Mouse (Mus musculus): ENCODE results near the gene Pdpr. TPM values are rescaled to one million over a fixed set of nuclear protein-coding genes. Genes with fewer than 3 reads are reported as not detected.
A peak's percentile ranks its signal among the peaks of the same experiment; 100 is the strongest.
"Not testable (repeated sequence)": the region's sequence is repeated elsewhere in the genome, so short reads cannot be mapped to it uniquely, and the experiment has no call there.

Gene Pdpr
- total RNA-seq (2017) = 24.8 and 24.9 TPM in 2 replicates

GRCm38 (mm10) chr8:111093865-111094718, at the start of gene Pdpr:
Pdpr (plus strand) TSS chr8:111094630.
- peak; percentile 79 for ATAC-seq (replicated peaks; ENCODE audit: low read depth, poor library complexity, severe bottlenecking)

GRCm38 (mm10) chr8:111048694-111049093, 45.7 kb upstream of the Pdpr start:
- ATAC-seq (replicated peaks; ENCODE audit: low read depth, poor library complexity, severe bottlenecking) = no peak

DNA sequence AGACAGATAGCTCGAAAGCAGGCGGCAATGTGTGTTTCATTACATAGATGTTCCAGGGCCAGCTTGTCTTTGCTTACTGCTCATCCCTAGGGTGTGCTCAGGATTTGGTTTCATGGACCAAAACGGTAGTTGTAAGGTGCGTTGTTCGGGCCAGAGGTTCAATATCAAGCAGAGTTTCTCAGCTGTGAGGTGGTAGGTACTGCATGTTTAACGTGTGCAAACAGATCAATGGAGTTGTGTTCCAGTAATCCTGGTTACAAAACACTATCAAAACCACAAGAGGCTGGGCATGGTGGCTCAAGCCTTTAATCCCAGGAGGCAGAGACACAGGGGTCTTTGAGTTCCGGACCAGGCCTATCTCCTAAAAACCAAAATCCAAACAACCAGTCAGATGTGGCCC, 45.3 kb upstream of the Pdpr start:
- no peak for ATAC-seq (replicated peaks; ENCODE audit: low read depth, poor library complexity, severe bottlenecking)

DNA sequence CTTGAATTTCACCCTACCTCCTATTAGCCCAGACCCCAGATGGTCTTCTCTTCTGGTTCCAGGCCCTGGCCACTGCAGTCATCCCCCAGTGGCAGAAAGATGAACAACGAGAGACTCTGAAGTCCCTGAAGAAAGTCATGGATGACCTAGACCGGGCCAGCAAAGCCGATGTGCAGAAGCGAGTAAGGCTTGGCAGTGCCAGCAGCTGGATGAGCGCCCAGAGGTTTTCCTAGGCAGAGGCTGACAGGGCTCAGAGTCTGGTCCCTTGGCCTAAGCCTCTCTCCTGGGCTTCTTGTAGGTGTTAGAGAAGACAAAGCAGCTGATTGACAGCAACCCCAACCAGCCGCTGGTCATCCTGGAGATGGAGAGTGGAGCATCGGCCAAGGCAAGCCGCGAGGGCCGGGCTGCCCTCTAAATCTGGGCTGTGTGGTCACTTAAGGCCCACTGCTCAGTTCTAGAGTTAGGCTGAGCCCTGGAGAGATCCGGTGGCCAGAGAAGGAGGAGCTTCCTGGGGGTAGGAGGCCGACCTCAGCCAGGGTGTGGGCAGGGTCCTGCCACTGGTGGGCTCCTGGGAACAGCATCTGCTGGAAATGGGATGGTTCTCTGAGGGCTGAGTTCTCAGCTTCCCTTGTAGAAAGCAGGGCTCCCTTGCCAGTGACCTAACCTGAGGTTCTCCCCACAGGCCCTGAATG, 40.5 kb upstream of the Pdpr start:
- no peak for ATAC-seq (replicated peaks; ENCODE audit: low read depth, poor library complexity, severe bottlenecking)

- no peak for ATAC-seq (replicated peaks; ENCODE audit: low read depth, poor library complexity, severe bottlenecking)
Measured at GRCm38 (mm10) chr8:111055031-111055634, 39.3 kb upstream of the Pdpr start.

GRCm38 (mm10) chr8:111055661-111056060, 38.8 kb upstream of the Pdpr start:
- ATAC-seq (replicated peaks; ENCODE audit: low read depth, poor library complexity, severe bottlenecking) = no peak

GRCm38 (mm10) chr8:111056158-111056663, 38.2 kb upstream of the Pdpr start, which contains the start of gene Exosc6:
Exosc6 (plus strand) TSS chr8:111056339.
- ATAC-seq (replicated peaks; ENCODE audit: low read depth, poor library complexity, severe bottlenecking) = peak; percentile 99

- no peak for ATAC-seq (replicated peaks; ENCODE audit: low read depth, poor library complexity, severe bottlenecking)
Measured at GRCm38 (mm10) chr8:111056691-111057293, 37.6 kb upstream of the Pdpr start.

- no peak for ATAC-seq (replicated peaks; ENCODE audit: low read depth, poor library complexity, severe bottlenecking)
Measured at GRCm38 (mm10) chr8:111058946-111059572, 35.4 kb upstream of the Pdpr start.

DNA sequence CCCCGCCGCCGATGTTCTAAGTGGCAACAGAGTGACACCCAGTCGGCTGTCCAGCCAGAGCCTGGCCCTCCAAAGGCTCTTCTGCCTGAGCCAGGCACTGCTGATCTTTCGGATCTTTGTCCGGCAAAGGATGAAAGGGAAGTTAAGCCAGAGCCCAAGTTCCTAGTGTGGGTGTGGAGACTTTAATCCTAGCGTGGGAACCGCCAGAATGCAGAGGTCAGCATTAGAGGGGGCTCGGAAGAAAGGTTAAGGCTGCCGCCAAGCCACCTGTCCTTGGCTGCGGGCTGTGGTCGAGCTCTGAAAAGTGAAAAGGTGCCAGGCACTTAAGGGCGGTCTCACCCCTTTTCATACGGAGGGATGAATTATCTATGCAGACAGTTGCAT, 32.8 kb upstream of the Pdpr start:
- ATAC-seq (replicated peaks; ENCODE audit: low read depth, poor library complexity, severe bottlenecking) = peak; percentile 30

DNA sequence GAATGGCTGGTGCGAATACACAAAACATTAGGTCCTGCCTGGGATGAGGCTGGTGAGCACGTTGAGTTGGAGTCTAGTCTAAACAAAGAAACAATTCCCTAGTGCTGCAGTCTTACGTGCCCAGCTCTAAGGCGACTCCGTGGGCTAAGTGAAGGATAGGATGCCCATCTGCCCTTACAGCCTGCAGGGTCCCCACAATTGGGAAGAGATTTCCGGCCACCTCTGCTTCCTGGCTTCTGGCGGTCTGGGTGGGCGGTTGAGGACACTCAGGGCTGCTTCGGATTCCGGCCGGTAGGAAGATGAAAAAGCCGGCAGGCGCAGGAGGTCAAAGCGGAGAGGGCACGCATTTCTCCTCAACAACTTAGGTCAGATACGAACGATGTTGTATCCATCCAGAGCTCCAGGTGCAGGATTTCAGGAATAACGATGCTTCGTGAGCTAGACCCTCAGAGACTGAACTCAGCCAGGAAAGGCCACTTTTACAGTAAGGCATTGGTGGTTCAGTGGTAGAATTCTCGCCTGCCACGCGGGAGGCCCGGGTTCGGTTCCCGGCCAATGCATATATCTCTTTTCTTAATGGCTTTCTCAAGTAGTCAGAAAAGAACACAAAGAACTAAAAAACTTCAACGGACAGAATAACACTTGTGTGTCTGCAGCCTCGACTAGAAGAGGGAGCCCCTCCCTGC, 32.2 kb upstream of the Pdpr start:
- ATAC-seq (replicated peaks; ENCODE audit: low read depth, poor library complexity, severe bottlenecking) = peak; percentile 75

GRCm38 (mm10) chr8:111062893-111063292, 31.5 kb upstream of the Pdpr start:
- no peak for ATAC-seq (replicated peaks; ENCODE audit: low read depth, poor library complexity, severe bottlenecking)

DNA sequence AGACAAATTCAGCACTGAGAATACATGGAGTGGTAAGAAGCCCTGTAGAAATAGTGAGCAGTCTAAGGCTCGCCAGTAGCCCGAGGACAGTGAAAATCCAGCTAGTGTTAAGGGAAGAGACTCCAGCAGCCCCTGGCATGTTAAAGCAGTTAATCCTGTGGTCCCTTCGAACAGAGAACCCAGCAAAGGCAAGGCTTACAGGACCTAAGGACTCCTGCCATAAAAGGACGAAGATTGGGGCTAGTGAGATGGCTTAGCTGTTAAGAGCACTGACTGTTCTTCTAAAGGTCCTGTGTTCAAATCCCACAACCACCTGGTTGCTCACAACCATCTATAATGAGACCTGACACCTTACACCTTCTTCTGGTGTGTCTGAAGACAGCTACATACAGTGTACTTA, 28.1 kb upstream of the Pdpr start:
- ATAC-seq (replicated peaks; ENCODE audit: low read depth, poor library complexity, severe bottlenecking) = no peak

- no peak for ATAC-seq (replicated peaks; ENCODE audit: low read depth, poor library complexity, severe bottlenecking)
Measured at GRCm38 (mm10) chr8:111067439-111067838, 27.0 kb upstream of the Pdpr start.

DNA sequence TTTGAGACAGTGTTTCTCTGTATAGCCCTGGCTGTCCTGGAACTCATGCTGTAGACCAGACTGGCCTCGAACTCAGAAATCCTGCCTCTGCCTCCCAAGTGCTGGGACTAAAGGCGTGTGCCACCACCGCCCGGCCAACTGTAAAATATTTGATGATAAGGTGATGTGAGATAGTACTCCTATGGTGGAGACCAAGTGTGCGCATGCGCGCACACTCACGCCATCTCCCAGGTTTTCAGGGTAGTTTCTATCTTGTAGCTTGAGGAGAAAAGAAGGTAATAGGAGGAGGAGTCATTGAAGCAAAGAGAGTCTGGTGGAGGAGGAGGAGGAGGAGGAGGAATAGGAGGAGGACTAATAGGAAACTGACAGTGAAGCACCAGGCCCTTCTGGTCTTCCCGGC, 25.8 kb upstream of the Pdpr start:
- ATAC-seq (replicated peaks; ENCODE audit: low read depth, poor library complexity, severe bottlenecking) = not testable (repeated sequence)

DNA sequence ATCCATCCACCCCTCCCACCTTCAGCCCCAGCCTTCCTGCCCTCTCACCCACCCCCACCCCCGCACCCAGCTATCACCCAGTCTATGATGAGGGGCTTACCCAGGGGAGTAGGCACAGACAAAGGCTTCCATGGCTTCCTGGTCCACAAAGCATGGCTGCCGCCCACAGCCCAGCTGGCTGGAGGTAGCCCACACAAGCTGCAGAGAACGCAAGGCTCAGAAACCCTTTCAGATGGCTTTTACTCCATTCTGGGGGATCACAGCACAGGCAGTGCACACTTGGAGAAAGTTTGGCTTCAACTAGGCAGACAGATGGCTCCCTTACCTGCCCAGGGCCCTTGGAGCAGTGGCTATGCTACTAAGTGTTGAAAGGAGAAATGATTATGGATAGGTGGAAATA, 18.5 kb upstream of the Pdpr start:
- no peak for ATAC-seq (replicated peaks; ENCODE audit: low read depth, poor library complexity, severe bottlenecking)

GRCm38 (mm10) chr8:111079461-111079860, 15.0 kb upstream of the Pdpr start:
- ATAC-seq (replicated peaks; ENCODE audit: low read depth, poor library complexity, severe bottlenecking) = no peak

GRCm38 (mm10) chr8:111079861-111080271, 14.6 kb upstream of the Pdpr start:
- 0 out of 2 replicates have a peak, but pooled peaks have one; percentile 25 for ATAC-seq (replicated peaks; ENCODE audit: low read depth, poor library complexity, severe bottlenecking)

GRCm38 (mm10) chr8:111081580-111082258, 12.7 kb upstream of the Pdpr start:
- no peak for ATAC-seq (replicated peaks; ENCODE audit: low read depth, poor library complexity, severe bottlenecking)
